Mouse (Mus musculus) erythroblast, embryonic 14.5 days (primary cell): ENCODE results near the gene Nradd.

Source experiments
- GATA1 ChIP-seq: IDR thresholded peaks from 2 replicates; pipeline ENCODE4 v1.6.1; 2012; ENCODE audit warnings: low read length, inconsistent platforms, mixed read lengths
- TAL1 ChIP-seq: IDR thresholded peaks from 3 replicates; pipeline ENCODE4 v1.6.1; 2012; ENCODE audit warnings: low read length, inconsistent platforms, mixed read lengths

DNA sequence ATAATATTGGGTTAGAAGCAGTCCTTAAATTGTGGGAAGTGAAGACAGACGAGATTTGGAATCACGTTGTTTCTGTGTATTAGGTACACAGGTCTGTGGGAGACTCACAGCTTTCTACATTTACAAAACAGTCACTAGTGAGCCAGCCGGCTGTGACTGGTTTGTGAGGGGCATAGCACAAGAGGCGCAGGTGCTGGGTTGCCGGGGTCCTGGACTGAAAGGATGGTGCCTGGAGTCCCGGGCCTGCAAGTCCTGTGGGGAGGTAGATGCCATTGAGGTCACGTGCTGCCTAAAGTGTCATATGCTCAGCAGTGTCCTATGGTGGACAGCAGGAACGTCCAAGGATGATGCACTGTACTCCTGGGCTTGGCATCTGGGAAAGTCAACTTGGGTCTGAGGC, 42.1 kb upstream of the Nradd start:
- TF ChIP-seq GATA1 (no peak), TAL1 (no peak)
